Mouse (Mus musculus) R1 (cell line): Measurements from ENCODE around the gene Fndc7.
"Not testable (repeated sequence)": the region's sequence is repeated elsewhere in the genome, so short reads cannot be mapped to it uniquely, and the experiment has no call there.

Source experiments
- DNase-seq: peaks from one replicate; pipeline ENCODE4 v3.0.0-alpha.2; 2018; ENCODE audit warnings: low read depth, low spot score

Gene Fndc7

DNA sequence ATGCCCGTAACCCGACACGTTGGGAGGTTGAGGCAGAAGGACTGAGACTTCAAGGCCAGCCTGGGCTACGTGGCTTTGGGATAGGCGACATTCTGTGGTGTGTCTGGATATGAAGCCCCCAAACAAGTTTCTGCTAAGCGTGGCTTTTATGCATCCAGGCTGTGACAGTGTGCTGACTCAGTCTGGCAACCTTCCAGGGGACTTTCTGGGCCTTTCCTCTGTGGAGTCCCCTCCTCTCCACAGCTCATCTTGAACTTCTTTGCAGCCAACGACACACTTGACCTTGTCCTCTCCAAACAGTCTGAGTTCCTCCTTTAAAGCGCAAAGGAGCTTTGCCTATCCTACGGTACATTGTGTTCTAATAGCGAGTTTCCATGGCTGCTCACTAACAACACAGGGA, 33.9 kb downstream of the Fndc7 start:
- no peak for DNase-seq

DNA sequence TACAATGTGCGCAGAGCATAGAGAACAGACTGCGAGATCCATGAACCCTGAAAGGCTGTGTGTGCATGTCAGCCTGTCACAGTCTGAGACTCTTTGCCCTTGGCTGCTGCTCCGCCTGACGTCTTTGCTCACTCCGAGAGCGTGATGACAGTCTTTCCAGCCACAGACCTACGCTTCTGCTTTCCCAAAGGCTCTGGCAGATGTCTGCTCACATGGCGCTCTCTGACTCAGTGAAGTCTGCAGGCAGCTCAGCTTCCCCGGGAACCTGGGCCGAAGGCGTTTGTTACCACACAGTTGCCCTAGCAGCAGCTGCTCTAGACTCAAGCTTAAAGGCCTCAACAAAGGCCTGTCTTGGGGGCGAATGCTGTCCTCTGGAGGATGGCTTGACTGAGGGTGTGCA, 34.4 kb downstream of the Fndc7 start:
- peak; percentile 43 for DNase-seq

DNA sequence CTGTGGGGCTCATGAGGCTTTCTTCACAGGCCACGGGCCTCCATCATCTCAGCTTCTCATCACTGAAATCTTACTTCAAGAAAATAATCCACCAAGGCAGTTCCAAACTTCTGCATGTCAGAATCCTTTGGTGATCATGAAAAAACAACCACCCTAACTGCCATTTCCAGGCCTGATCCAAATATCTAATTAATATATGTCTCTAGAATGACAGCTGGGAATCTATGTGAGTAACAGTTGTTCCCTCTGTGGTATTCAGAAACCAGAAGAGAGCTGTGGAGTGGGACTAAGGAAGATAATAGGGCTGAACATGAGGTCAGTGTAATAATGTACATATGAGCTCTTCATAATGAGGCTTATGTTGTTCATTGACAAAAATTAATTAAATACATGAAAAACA, 36.5 kb downstream of the Fndc7 start:
- DNase-seq = no peak

DNA sequence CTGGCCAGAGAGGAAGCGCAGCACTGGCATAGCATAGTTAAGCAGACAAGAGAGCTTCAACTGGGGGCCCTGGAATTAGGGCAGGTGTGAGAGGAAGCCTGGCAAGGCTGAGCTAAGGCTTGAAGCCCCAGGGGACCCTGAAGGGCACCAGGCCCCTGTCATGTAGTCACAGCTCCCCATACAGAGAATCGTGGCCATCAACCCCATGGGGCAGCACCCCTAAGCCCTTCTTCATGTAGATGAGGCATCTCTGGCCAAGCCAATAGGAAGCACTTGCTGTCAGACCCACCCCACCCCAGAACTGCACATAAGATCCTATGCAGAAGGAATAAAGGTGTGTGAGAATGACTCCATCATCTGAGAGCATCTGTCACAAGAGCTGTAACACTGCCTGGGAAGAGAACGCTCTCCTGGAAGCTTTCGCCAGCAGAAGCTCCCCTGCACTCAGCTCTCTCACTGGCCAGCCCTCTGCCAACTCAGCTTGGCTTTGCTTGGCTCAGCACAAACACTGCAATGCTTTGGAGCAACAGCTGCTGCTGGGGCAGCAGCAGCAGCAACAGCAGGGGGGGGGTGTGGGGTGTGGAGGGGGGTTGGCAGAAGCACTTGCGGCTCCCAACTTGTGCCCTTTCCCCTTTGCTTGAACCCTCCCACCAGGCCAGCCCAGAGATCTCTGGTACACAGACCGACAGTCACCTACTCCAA, 37.7 kb downstream of the Fndc7 start:
- no peak for DNase-seq

DNA sequence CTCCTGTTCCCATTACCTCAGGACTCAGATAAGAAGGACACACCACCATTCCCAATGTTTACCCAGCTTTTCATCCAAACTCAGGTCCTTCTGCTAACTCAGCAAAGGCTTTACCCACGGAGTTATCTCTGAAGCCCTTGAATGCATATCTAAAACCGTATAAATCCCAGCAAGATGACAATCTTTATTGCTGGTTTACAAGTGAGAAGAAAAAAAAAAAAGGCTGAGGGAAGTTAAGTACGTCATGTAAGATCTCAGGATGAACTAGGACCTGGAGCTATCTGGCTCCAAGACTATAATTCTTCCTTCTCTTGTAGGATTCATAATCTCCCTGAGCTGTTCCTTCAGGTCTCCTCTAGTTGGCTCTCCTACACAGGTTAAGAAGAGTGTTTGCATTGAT, 38.3 kb downstream of the Fndc7 start:
- no peak for DNase-seq

DNA sequence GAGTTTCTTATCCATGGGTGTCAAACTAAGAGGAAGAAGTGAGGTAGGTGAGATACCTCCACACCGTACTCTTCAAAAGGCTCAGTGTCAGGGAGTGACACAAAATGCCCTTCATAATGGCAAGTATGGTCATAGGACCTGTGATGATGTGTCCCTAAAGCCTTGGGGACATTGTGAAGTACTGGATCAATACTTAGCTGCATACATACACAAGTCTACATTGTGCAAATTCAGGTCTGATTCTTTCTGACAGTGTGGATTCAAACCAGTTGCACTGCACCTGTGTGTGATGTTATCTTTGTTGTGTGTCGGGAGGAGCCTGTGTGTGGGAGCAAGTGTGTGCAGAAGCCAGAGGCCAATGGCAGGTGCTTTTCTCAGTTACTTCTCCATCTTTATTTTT, 38.7 kb downstream of the Fndc7 start:
- no peak for DNase-seq

DNA sequence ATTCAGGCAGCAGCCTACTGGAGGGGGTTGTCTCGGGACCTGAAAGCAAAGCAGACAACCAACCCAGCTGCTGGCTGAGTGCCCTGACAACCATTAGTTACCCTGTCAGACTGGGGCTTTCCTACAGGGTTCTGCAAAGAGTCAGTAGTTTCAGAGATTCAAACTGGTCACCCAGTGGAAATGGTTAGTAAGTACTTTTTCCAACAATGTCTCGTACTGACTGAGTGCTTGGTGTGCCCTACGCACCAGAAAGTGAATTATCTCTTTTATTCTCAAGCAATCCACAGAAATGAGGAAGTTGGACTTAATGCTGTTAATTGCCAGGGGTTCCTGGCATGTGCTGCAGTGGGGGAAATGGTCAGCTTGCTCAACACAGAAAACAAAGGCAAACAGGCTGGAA, 39.3 kb downstream of the Fndc7 start:
- no peak for DNase-seq

DNA sequence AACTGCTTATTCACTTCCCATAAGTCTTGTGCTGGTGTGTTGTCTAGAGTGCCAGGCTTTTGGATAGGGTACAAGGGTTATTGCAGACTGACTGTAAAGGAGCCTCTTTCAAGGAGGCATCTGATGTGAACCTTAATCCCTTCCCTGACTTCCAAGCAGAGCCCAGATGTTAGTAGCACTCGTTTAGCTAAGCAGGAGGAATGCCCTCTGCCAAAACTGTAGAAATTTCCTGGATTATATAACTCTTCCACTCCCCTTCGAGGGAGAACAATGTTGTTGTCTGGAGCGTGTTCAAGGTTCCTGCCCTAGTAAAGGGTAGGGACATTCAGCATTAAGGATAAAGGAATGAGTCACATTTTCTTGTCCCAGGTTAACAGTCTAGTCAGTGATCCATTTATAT, 43.2 kb downstream of the Fndc7 start:
- no peak for DNase-seq

DNA sequence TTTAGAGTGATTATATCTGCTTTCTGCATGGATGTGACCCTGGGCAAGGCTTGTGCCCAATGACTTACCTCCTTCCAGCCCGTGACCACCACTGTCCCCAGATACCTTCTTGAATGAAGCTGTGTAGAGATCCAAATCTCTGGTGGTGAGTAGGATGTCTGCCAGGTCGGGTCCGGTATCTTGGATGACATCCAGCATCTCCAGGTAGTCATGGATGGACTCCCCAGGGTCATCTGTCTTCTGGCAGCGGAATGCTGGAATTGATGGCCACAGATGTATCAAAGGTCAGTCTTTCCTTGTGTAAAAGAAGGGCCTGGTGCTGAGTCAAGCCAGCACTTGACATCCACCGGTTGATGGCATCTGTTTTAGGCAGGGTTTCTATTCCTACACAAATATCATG, 45.3 kb downstream of the Fndc7 start:
- no peak for DNase-seq

DNA sequence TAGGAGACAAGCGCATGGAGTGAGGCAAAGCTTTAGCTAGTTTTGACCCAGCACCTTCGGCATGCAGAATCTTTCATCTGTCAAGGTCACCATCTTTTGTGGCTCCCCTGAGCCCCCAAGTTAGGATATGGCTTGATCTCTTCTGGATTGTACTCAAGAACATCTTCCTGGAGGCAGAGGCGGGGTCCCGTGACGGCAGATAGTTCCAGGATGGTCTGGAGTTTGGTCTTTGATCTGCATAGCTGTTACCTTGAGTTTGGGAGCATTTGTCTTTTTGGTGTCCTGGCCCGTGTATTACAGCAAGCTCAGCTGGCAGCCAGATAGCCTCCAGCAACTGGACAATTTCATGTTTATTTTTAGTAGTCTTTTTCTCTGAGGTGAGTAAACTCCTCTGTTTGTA, 45.8 kb downstream of the Fndc7 start:
- DNase-seq = no peak

DNA sequence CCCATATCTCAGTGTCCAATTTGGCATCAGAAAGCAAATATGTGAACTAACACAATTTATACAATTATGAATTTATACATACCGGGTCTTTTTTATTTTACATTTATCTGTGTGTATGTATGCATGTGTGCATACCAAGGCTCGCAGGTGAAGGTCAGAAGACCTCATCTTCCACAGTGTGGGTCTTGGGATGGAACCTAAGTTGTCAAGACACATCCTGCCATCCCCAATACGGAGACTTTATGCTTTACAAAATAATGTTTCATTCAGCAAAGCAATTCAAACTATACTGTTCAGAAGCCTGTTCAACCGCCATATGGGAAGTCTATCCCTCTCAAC, 49.1 kb downstream of the Fndc7 start:
- DNase-seq = no peak

DNA sequence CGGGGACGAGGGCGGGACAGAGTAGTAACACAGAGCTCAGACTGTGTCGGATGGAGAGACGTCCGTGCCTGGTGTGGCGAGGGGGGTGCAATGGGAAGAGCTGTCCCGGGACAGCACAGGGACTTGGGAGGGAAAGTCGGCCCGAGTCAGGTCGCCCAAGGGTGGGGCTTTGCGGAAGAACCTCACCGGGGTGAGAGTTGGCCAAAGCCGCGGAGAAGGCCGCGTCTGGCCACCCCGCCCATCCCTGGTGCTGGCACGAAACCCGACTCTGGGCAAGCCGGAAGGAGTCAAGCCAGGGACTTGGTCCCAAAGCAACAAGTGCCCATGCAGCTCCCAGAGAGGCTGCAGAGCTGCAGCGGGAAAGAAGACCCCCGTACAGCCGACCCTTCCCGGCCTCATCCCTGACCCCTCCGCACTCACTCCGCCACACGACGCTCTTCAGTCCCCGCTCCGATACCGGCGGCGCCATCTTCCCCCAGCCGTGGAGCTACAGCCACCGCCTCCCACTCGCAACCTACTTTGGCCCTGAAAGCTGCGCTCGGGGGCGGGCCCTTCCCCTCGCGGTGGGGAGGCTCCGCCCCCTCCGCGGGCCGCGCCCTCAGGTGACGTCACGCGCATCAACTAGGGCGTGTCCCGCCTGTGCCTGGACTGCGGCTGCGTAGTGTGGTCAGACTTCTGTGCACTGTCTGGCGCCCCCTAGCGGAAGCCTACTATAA, 49.6 kb downstream of the Fndc7 start, which contains the start of gene Stxbp3:
Stxbp3 (minus strand) TSS at position 527 of the 716 bp plus-strand sequence.
- peak; percentile 94 for DNase-seq

DNA sequence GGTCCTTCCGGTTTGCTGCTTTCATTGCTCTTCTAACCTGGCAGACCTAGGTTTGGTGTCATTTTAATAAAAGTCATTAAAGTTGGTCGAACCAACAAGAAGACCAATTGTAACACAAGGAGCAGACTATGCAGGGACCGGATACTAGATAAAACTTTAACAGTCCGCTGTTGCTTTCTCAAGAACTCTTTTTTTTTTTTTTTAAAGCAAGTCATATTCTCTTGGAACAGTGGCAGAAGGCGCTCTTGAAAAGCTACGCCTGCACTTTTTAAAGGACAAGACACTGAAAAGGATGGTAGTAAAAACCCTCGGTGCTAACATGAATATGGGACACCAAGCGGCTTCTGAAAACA, 50.2 kb downstream of the Fndc7 start:
- DNase-seq = no peak

DNA sequence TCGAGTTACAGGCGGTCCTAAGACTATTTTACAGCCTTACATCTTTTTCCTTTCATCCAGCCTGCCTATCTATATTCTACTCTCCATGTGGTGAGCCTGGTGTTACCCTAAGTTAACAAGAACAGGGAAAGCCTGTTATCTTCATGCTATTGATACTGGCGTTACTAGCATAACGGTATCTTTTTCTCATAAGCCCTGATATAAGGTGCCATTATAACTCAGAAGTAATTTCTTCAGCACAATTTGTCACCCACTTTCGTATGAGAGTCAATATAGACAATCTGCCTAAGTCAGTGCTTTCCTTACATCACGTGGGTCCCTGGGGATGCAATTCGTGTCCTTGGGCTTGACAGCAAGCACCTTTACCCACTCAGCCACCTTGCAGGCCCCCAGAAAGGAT, 50.8 kb downstream of the Fndc7 start:
- DNase-seq = no peak

DNA sequence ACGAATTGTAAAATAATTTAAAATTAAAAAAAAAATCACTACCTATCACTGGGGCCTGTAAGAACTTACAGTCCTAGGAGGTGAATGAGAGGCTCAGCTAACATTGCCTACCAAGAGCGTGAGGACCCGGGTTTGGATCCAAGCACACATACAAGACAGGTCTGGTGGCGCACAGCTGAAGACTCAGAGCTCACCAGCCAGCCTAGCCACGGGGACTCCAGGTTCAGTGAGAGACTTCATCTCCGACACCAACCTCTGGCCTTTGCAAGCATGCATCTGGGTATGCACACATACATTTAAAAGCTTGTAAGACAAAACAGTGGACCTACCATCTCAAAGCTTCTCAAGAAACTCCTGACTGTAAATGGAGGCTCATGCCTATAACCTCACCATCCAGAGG, 52.9 kb downstream of the Fndc7 start:
- no peak for DNase-seq

DNA sequence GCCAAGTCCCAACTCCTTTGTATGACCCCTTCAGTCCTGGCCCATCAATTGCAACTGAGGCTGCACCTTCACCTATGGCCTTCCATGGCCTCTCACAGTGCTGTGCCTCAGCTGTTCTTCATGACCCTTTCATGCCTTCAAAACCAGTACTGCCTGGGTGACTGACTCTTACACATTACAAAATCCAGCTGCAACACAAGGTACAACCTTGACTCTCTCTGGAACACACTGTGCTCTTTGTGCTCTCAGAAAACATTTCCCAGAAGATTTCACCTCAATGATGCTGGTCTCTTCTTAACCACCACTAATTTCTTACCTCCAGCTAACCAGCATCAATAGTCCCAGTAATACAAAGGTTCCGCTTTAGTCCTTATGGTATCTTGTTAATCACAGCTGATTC, 56.1 kb downstream of the Fndc7 start:
- not testable (repeated sequence) for DNase-seq

DNA sequence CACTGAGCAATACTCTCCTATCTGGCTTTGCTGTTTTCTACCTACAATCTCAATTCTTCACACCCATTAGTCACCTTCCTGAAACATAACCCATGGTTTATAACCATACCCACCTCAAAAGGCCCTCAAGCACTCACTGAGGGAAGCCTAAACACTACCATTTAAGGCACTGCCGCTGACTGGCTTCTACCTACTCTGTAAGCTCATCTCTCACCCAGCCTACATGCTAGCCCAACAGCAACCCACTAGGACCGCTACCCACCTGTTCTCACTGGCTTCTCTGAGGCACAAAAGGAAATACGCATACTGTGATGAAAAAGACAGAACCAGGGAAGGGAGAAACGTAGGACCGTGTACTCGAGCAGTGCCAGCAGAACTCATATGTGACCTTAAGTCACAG, 58.1 kb downstream of the Fndc7 start:
- DNase-seq = no peak

DNA sequence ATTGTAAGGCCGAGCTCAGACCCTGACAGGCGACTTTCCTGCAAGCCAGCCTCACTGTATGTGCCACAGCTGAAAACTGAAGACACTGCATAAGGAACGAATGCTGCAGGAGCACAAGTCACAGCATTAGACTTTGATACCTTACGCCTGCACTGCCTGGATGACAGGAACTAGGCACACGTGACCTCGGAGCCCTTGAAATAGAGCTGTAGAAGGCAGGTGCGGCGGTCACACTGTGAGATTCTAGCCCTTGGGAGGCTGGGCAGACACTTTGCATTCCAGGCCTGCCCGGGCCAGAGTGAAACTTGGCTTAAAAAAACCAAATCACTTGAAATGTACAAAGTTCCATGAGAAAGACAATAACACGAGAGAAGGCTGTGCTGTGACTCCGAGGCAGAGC, 59.3 kb downstream of the Fndc7 start:
- DNase-seq = peak; percentile 51

DNA sequence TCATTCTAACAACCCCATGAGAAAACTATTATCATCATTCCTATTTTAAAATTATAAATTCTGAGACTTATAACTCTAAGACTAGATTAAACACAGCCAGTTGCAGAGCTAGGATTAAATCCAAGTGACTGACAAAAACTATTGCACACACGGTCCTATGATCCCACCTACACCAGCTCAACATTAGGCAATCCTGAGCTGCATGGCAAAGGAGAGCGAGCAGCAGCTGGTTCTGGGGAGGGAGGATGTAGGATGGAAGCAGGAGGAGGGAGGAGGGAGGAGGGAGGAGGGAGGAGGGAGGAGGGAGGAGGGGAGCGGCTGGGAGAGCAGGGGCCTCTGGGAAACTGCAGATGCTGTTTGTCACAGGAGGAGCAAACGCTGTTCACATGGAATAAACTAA, 74.2 kb downstream of the Fndc7 start:
- DNase-seq = no peak

DNA sequence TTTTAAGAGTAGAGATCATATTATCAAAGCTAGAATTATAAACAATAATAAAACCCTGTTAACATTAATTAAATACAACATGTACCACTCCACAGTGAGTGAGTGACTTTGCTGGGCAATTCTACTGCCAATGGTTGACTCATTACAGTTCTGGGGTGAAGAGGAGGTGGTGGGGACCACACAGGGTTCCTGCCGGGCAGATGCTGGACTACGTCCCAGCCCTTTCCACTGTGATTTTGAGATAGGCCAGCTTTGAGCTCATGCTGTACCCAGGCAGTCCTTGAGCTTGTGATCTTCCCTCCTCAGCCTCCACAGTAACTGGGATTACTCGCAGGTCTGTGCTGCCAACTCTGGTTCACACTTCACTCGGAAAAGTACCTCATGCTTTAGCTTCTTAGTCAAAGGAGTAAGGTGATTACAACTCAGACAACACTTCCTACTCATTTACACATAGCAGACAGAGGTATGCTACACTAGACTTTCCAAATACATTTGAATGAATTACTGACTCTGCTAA, 79.0 kb downstream of the Fndc7 start:
- no peak for DNase-seq

DNA sequence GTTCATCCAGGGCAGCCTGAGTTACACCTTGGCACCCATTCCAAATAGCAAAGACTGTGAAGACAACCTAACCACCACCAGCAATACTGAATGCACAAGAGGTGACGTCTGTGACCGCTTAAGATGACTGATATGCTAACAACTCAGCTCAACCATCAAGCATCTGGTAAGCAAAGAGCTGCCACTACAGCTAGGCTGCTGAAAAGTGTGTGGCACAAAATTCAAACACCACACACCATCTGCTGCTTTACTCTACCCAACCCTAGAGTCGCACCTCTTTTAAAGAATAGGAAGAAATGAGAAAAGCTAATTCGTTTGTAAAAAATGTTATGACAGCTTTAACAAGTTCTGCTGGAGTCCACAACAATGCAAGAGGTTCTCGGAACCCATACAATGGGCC, 84.2 kb downstream of the Fndc7 start:
- DNase-seq = no peak
